Mouse (Mus musculus) left cerebral cortex, postnatal 14 days (tissue): ENCODE data around the gene Ctu2. TPM values are rescaled to one million over a fixed set of nuclear protein-coding genes. Genes with fewer than 3 reads are reported as not detected.

Source experiments
- DNase-seq, 2 experiments: peaks; one replicate each; pipeline ENCODE4 v3.0.0; 2021 to 2022; ENCODE audit warnings: low spot score in 2 of 2, mixed read lengths in 1 of 2
- intact Hi-C: fragments of 180-260 bp; cut with DNase I; formaldehyde crosslinking; loops from one replicate; pipeline ENCODE4 v1.15.1; 2025
- total RNA-seq, 2 experiments: library from RNA; stranded (reverse); gene quantifications; 2 replicates each; pipeline ENCODE4 v1.2.3; 2021

Gene Ctu2
- total RNA-seq, 2 experiments from 2014 or later: 23.9 to 30.9 TPM

DNA sequence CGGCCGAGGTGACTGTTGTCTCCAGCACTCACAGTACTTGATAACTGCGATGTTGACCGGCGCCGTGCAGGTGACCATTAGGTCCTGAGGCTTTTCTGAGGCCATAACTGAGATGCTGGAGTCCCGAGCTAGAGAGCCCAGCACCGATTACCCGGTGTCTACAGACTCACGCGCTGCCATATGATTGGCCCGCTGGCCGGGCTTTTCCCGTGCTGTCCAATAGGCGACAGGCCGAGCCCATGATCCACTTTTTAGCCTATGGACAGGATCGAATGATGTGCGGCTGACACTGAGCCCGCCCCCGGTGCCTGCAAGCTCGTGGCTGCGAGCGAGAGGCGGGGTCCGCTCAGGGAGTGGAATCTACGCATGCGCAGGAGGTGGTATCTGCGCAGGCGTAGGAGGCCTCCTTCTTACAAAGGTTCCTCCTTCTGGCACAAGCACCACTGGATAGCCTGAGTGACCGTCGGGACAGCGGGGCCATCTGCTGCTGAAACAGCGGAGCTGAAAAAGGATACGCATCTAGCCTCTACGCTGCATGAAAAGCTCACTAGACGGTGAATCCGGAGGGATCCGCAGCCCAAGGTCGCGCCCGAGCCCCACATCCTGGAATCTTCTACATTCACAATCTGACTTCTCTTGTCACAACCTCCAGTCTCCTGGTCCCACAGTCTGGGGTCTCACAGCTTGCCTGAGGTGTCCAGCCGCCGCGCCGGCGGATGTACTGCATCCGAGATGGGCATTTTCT, 32.5 kb upstream of the Ctu2 start, which contains the start of gene Mvd:
Gene Mvd, minus strand, starts transcription at position 161 of the 745 bp plus-strand sequence.
- DNase-seq: peak; percentile 99 to 100
- intact Hi-C loops: no loop called here

GRCm38 (mm10) chr8:122444058-122444748, 31.7 kb upstream of the Ctu2 start:
- peak; percentile 84 for DNase-seq
- intact Hi-C loops: no loop called here

- DNase-seq: no peak
- intact Hi-C loops: no loop called here
These were observed 30.7 kb upstream of the Ctu2 start for GRCm38 (mm10) chr8:122445203-122445602.

GRCm38 (mm10) chr8:122451161-122451703, 24.7 kb upstream of the Ctu2 start:
- intact Hi-C loops: no loop called here
- DNase-seq: no peak

- intact Hi-C loops: no loop called here
- DNase-seq: no peak
These were observed 23.8 kb upstream of the Ctu2 start for GRCm38 (mm10) chr8:122452154-122452553.

GRCm38 (mm10) chr8:122454409-122454808, 21.5 kb upstream of the Ctu2 start:
- intact Hi-C loops: no loop called here

GRCm38 (mm10) chr8:122457171-122457570, 18.8 kb upstream of the Ctu2 start:
- no peak for DNase-seq
- intact Hi-C loops: no loop called here

More at GRCm38 (mm10) chr8:122454409-122454808, 21.5 kb upstream of the Ctu2 start:
- DNase-seq: no peak

- intact Hi-C loops: no loop called here
- no peak for DNase-seq
These were observed 16.6 kb upstream of the Ctu2 start for GRCm38 (mm10) chr8:122459218-122459900.

- DNase-seq: no peak
- intact Hi-C loops: no loop called here
These were observed 16.0 kb upstream of the Ctu2 start for GRCm38 (mm10) chr8:122459990-122460389.

GRCm38 (mm10) chr8:122460524-122461472, 15.1 kb upstream of the Ctu2 start, which contains the start of gene Snai3:
Gene Snai3, minus strand, starts transcription at chr8:122460733.
- DNase-seq: no peak
- intact Hi-C loops: no loop called here

DNA sequence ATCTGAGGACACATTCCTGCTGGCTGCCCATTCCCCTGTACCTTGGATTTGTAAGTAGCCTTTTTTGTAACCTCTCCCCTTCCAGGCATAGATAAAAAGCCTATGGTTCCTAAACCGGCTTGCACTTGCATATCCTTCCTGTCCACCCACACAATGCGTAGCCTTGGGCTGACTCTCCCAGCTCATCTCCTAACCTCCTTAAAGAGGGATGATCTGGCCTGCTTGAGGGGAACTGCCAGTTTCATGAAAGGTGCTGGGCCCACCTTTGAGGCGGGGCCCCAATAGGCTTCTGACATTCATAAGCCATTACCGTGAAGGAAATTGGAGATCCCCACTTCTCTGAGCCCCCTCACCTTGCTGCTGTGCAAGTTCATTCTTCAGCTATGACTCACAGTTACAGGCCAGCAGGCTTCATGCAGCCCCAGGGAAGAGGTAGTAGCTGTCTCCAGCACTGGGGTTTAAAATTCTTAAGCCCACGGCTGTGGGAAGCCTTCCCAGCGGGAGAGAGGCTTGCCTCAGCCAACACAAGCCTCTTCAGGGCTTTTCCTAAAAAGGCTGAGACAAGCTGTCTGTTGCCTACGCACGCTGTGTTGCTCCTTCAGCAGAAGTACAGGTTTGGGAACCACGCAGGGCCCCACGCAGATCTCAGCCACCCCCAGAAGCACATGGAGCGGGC, 14.3 kb upstream of the Ctu2 start:
- intact Hi-C loops: no loop called here
- DNase-seq: peak; percentile 46 to 67

- intact Hi-C loops: no loop called here
- DNase-seq: no peak
These were observed 13.4 kb upstream of the Ctu2 start for GRCm38 (mm10) chr8:122462510-122462909.

DNA sequence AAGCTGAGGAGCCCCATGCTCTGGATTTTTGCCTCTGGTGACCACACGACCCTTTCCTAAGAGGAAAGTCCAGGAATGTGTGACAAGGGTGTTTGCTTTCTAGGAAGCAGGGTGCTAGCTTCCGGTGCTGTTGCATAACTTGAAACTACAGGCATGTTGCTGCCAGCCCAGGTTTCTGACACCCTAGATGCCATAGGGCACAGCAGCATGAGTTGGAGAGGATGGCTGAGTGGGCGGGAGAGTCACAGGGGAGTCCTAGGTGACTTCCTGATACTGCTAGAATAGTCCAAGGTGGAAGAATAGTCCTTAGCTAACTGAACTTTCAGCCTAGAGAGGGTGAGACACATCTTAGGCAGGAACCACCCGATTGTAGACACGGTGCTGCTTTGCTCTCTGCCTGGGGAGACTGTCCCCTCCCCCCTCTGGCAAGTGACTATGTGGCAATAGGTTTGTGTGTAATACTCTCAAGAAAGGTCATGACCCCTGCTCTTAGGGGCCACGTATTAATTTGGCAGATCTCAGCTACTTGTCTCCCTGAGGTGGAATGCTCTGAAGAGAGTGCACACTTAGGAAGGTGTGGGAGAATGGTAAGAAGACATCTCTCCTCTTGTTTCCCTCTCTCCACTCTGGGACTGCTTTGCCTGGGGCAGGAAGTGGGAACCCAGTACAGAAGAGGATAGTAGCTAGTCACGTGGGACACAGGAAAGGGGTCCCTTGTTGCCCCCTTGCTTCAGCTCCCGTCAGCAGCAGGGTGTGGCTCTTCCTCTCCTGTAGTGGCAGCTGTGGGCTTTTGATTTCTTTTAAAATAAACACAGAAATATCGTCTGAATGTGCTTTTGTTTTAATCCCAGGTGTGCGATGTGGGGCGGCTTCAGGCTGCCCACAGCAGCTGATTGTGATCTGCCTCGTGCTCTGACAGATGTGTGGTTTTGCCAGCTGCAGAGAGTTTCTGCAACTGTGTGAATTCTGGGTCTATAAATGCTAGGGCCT, 12.0 kb upstream of the Ctu2 start:
- DNase-seq: no peak
- intact Hi-C loops: no loop called here

GRCm38 (mm10) chr8:122464985-122465384, 11.0 kb upstream of the Ctu2 start:
- intact Hi-C loops: no loop called here
- no peak for DNase-seq

GRCm38 (mm10) chr8:122467816-122468215, 8.1 kb upstream of the Ctu2 start:
- intact Hi-C loops: no loop called here
- no peak for DNase-seq

GRCm38 (mm10) chr8:122469407-122469806, 6.5 kb upstream of the Ctu2 start:
- intact Hi-C loops: no loop called here
- DNase-seq: no peak

GRCm38 (mm10) chr8:122469965-122470364, 6.0 kb upstream of the Ctu2 start:
- intact Hi-C loops: no loop called here

More at GRCm38 (mm10) chr8:122469965-122470364, 6.0 kb upstream of the Ctu2 start:
- DNase-seq: no peak
